Mouse (Mus musculus): ENCODE data around the gene Zfp579.
"Not testable (repeated sequence)": the region's sequence is repeated elsewhere in the genome, so short reads cannot be mapped to it uniquely, and the experiment has no call there.

Gene Zfp579

GRCm38 (mm10) chr7:5015118-5016001 is 19.4 kb upstream of the Zfp579 start, which contains the start of gene Gm44973:
Gm44973 (plus strand) TSS chr7:5015496.
- peak; percentile 86 for DNase-seq (ENCODE audit: low spot score)

GRCm38 (mm10) chr7:5014251-5015117 is 18.5 kb upstream of the Zfp579 start, which contains the start of the genes Zfp524 and Fiz1:
Zfp524 (plus strand) TSS chr7:5014415.
Fiz1 (minus strand) TSS chr7:5014697.
- DNase-seq (ENCODE audit: low spot score) = peak; percentile 97

DNA sequence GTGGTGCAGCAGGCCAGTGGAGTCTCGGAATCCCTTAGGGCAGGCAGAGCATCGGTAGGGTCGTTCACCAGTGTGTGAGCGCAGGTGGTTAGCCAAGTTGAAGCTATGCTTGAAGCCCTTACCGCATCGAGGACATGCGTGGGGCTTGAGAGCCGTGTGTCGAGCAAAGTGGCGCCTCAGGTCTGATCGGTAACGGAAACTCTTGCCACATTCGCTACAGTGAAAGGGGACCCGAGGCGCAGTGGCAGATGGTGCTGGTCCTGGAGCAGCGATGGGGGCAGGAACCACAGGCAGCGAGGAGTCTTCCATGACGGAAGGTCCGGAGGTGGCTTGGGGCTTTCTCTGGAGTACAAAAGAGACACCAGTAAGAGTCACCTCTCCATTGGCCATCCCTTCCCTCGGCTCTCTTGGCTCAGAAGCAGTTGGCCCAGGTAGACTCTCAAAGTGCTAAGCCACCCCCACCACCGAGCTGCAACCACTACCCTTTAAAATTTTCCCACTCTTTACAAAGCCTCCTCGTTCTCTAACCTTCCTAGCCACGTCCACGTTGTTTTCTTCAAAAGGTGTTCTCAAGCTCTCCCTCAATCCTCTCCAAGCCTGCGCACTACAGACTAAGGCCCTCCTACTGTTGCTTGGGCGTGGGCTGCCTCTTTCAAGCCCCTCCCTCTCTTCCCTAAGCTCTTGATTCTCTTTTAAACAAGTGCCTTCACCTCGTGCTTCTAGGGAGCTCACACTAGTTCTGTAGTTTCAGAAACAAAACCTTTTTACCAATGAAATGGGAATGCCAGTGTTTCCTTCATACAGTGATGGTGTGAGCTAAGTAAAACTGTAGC is 16.9 kb upstream of the Zfp579 start:
- no peak for DNase-seq (ENCODE audit: low spot score)

DNA sequence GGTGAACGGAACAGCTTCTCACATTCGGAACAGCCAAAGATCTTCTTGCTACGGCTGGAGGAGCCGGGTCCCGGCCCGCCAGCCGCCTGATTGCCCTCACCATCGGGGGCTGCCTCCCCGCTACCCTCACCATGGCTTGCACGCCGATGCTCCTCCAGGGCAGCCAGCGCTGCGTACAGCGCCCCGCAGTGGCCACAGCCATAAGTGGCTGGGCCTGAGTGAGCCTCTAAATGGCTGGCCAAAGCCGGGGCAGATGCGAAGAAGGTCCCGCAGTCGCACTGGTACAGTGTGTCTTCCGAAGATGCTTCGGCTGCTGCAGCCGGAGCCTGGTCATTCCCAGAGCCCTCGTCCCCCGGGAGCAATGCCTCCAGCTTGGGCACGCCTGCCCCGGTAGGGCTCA is 12.3 kb upstream of the Zfp579 start:
- DNase-seq (ENCODE audit: low spot score) = no peak

DNA sequence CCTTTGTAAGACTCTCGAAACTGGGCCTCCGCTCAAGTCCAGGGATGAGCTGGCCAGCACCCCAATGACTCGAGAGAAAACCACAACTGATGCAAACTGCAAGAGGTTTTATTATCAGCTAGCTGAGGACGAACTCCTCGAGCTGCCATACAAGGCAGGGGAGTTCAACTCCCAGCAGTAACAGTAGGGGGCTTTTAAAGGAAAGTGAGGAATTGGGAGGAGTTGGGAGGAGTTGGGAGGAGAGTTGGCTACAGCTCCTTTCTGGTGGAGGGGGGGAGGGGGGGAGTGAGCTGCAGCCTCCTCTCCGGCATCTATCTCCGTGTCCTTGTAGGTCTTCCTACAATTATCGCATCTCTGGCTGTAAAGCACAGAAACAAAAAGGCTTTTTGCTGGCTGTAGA is 6.9 kb upstream of the Zfp579 start:
- DNase-seq (ENCODE audit: low spot score) = not testable (repeated sequence)

DNA sequence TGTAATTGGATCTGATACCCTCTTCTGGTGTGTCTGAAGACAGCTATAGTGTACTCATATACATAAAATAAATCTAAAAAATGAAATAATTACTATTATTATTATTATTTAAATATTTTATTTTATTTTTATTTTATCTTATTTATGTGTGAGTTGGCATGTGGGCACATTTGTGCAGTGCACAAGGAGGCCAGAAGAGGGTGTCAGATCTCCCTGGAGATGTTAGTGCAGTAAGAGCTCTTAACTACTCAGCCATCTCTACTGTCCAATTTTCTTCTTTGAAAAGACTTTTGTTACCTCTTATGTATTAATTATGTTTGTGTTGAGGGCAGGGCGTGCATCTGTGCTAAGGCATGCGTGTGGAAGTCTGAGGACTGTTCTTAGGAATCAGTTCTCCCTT is 3.9 kb upstream of the Zfp579 start:
- no peak for DNase-seq (ENCODE audit: low spot score)

DNA sequence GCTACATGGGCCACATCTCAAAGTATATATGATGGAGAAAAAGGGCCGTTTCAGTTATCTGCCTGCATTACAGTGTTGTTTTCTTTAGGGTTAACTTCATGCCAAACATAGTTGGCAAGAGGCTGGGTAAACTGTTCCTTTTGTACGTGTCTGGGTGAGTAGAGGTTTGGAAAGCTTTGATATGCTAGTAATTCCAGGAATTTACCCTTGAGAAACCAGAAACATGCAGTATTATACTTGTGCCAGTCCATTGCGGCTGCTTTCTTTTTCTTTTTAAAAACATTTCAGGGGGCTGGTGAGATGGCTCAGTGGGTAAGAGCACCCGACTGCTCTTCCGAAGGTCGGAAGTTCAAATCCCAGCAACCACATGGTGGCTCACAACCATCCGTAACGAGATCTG is 976 bp upstream of the Zfp579 start:
- no peak for DNase-seq (ENCODE audit: low spot score)

DNA sequence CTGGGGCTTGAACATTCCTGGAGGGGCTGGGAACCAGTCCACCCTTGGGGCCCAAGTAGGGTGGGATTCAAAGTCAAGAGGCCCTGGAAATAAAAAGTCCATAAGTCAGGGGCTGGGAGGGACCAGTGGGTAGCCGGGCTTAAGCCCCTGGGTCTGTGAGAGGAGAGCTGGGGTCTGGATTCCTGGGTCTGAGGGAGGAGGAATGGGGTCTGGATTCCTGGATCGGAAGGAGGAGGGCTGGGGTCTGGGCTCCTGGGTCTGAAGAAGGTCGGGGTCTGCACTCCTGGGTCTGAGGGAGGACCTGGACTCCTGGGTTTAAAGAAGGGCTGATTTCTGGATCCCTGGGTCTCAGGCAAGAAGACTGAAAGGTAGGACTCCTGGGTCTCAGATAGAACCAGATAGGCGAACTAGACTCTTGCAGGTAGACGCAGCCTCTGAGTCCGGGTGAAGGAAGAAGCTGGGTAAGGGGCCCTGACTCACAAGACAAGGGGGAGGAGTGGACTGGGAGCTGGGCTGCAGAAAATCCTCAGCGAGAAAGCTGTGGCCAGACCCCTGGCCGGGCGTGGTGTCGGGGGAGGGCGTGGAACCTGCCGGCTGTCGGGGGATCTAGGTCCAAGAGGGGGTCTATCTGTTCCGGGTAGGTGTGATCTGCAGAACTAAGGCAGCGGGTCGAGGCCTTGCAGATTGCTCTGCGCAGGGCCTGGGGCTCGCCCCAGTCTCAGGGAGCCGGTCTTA is 523 bp downstream of the Zfp579 start:
- DNase-seq (ENCODE audit: low spot score) = no peak

DNA sequence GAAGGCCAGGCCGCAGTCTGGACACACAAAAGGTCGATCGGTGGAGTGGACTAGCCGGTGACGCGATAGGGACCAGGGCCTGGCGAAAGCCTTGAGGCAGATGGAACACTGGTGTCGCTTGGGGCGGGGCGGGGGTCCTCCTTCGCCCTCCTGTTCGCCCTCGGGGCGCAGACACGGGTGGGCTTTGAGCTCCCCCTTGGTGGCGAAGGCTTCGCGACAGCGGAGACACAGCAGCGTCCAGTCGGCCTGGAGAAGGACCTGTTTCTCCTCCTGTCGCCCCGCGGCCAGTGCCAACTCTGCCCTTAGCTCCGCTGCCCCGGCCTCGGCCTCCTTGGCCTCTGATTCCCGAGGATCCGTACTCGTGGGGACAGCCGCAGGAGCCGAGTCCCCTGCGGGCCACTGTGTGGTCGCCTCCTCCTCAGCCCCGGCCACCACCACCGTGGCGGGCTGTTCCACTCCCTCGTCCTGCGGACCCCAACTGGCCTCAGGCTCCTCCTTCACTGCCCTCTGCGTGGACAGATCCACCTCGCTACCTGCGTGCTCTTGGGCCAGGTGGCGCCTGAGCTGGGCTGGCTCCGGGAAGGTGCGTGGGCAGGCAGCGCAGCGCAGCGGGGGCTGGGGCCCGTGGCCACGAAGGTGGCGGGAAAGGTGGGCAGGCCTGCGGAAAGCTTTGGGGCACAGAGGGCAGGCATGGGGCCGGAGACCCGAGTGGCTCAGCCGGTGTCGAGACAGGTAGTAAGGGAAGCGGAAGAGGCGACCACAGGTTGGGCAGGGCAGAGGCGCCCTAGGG is 1.8 kb downstream of the Zfp579 start:
- DNase-seq (ENCODE audit: low spot score) = no peak

GRCm38 (mm10) chr7:4993347-4993998 is 2.5 kb downstream of the Zfp579 start:
- DNase-seq (ENCODE audit: low spot score) = no peak

- no peak for DNase-seq (ENCODE audit: low spot score)
Observed at GRCm38 (mm10) chr7:4988250-4988649, 7.7 kb downstream of the Zfp579 start.

GRCm38 (mm10) chr7:4976832-4977231 is 19.1 kb downstream of the Zfp579 start:
- no peak for DNase-seq (ENCODE audit: low spot score)

DNA sequence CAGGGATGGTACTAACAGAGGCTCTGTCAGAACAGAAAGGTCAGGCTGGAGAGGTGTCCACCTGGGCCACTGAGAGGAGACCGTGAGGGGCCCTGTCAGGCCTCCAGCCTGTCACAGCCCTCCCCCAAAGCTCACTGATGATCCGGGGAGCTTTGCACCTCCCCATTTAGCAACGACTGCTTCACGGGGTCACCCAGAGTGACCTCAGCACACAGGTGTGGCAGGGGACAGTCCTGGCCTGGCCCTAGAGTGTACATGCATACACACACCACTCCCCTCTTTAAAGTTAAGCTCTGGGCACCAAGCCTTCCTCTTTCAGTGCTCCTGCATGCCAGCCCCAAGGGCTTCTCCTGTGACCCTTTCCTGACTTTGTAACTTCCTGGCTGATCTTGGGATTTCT is 20.5 kb downstream of the Zfp579 start:
- no peak for DNase-seq (ENCODE audit: low spot score)

DNA sequence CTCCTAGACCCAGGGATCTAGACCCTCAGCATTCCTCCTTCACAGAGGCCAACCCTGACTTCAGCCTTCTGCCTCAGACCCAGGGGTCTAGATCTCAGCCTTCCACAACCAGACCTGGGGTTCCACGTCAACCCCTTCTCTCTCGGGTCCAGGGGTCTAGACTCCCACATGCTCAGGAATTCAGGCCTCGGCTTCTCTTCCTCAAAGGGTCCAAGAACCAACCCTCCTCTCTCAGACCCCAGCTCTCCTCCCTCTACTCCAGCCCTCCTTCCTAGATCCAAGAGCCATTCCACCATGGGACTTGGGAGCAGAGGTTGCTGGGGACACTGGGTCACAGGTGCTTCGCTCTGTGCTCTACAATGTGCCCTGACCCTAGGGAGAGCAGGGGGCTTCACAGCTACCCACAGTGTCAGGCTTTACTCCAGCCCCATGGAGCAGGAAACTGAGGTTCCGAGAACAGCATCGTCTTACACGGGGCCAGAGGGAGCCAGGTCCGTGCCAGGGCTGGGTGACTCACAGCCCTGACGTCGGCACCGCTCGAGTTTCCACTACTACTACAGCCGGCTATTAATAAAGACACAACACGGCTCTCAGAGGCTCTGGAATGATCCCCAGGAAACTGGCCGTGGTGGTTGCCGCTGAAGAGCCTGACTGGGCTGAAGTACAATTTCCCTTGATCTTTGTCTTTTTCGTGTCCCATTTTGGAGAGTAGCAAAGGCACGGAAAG is 23.5 kb downstream of the Zfp579 start:
- DNase-seq (ENCODE audit: low spot score) = no peak

- DNase-seq (ENCODE audit: low spot score) = no peak
Observed at GRCm38 (mm10) chr7:4971710-4972109, 24.2 kb downstream of the Zfp579 start.

- no peak for DNase-seq (ENCODE audit: low spot score)
Observed at GRCm38 (mm10) chr7:4971068-4971467, 24.9 kb downstream of the Zfp579 start, which contains the start of gene Sbk3. Sbk3 (minus strand) TSS chr7:4971168.

DNA sequence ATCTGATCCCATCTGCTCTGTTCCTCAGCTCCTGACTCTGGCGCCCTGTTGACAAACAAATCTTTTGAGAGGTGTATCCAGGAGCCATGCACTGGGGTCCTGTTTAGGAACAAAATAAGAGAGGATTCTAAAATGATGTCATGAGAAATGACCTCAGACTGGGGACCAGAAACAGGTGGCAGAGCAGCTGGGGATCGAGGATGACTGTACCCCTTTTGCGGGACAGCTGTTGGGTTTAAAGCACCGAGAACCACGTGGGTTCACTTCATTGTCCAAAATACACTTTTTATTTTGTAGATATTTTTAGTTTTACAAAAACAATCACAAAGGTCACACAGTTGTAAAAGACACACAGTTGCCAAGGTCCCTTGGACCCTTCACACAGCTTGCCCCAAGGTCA is 31.0 kb downstream of the Zfp579 start:
- DNase-seq (ENCODE audit: low spot score) = no peak

- DNase-seq (ENCODE audit: low spot score) = peak; percentile 83
Observed at GRCm38 (mm10) chr7:4964272-4964671, 31.7 kb downstream of the Zfp579 start, which contains the start of gene Sbk2. Sbk2 (minus strand) TSS chr7:4964406.

GRCm38 (mm10) chr7:4963527-4963926 is 32.4 kb downstream of the Zfp579 start:
- no peak for DNase-seq (ENCODE audit: low spot score)

All from ovary, postnatal 14 days (tissue).